Mouse (Mus musculus) forebrain, embryonic 11.5 days (tissue): ENCODE measurements around the gene Olfr1436. TPM values are rescaled to one million over a fixed set of nuclear protein-coding genes. Genes with fewer than 3 reads are reported as not detected.
"Not testable (repeated sequence)": the region's sequence is repeated elsewhere in the genome, so short reads cannot be mapped to it uniquely, and the experiment has no call there.

Experiments used
- ATAC-seq: fragments of 200-750 bp; cut with Nextera tagmentation; replicated peaks from 2 replicates; pipeline ENCODE4 v1.8.0; 2017; ENCODE audit warnings: moderate TSS enrichment; ENCODE audit not compliant: low FRiP score
- DNase-seq: peaks from one replicate; pipeline ENCODE4 v3.0.0-alpha.2; 2017; ENCODE audit warnings: low spot score
- H3K27ac ChIP-seq: fragments of 300-500 bp; sonication (generic); 2 replicates; pipeline ENCODE4 v1.5.1; 2014; ENCODE audit warnings: low read depth, low read length
- H3K27me3 ChIP-seq: fragments of 300-500 bp; sonication (generic); 2 replicates; pipeline ENCODE4 v1.6.1; 2014; ENCODE audit warnings: mild to moderate bottlenecking, low read length, mixed read lengths; ENCODE audit not compliant: control insufficient read depth, insufficient read depth
- H3K36me3 ChIP-seq: fragments of 300-500 bp; sonication (generic); 2 replicates; pipeline ENCODE4 v1.6.1; 2014; ENCODE audit warnings: mild to moderate bottlenecking, low read length, moderate library complexity, mixed read lengths; ENCODE audit not compliant: control insufficient read depth, insufficient read depth
- H3K4me1 ChIP-seq: fragments of 300-500 bp; sonication (generic); replicated peaks from 2 replicates; pipeline ENCODE4 v1.6.1; 2014; ENCODE audit warnings: low read length, mixed read lengths; ENCODE audit not compliant: control insufficient read depth, insufficient read depth
- H3K4me2 ChIP-seq: fragments of 300-500 bp; sonication (generic); 2 replicates; pipeline ENCODE4 v1.6.1; 2014; ENCODE audit warnings: low read depth, mild to moderate bottlenecking, low read length, moderate library complexity, mixed read lengths; ENCODE audit not compliant: severe bottlenecking
- H3K4me3 ChIP-seq: fragments of 300-500 bp; sonication (generic); 2 replicates; pipeline ENCODE4 v1.5.1; 2014; ENCODE audit warnings: low read depth, low read length
- H3K9ac ChIP-seq: fragments of 300-500 bp; sonication (generic); 2 replicates; pipeline ENCODE4 v1.6.1; 2014; ENCODE audit warnings: low read length
- H3K9me3 ChIP-seq: fragments of 300-500 bp; sonication (generic); 2 replicates; pipeline ENCODE4 v1.6.1; 2016; ENCODE audit warnings: low read length, mixed read lengths; ENCODE audit not compliant: control insufficient read depth
- WGBS: fragments of 180-500 bp; shearing (Covaris S2); extraction: QIAGEN DNeasy Blood & Tissue Kit; methylation state at CpG from one replicate; pipeline ENCODE4 v1.1.7; 2014; 5-methylcytosine and 5-hydroxymethylcytosine counted together
- polyA plus RNA-seq: library from polyadenylated mRNA; unstranded; fragments of >200 nt; fragmentation: Nextera tagmentation; extraction: Ambion mirVana; gene quantifications from 2 replicates; pipeline ENCODE4 v1.2.1, GENCODE M21; 2014

The Olfr1436 gene
- polyA plus RNA-seq = not detected in 2 replicates

DNA sequence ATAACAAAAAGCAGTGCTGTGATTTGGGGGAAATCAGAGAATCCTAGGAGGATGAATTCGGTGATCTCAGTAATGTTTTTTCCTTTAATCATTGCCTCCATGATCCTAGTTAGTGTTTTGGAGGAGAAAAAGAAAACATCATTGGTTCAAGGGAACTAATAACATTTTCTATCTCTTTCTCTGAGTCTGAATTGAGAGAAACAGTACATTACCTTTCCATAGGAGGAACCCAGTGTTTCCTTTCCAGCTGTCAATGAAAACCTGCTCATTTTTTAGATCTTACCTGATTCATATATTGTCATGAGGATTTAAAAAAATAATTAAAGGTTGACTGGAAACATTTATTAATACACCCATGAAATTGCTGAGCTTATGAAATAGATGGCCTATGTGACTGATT is at the start of gene Olfr1436:
Gene Olfr1436 (minus strand): TSS at position 101 of the 400 bp plus-strand sequence.
- not testable (repeated sequence) for H3K4me3 ChIP-seq, ATAC-seq, DNase-seq, H3K4me2 ChIP-seq, H3K27ac ChIP-seq, H3K27me3 ChIP-seq, H3K9me3 ChIP-seq, H3K36me3 ChIP-seq, H3K4me1 ChIP-seq, H3K9ac ChIP-seq
- 83% methylated on average over 1 of the region's 1 CpGs for WGBS

DNA sequence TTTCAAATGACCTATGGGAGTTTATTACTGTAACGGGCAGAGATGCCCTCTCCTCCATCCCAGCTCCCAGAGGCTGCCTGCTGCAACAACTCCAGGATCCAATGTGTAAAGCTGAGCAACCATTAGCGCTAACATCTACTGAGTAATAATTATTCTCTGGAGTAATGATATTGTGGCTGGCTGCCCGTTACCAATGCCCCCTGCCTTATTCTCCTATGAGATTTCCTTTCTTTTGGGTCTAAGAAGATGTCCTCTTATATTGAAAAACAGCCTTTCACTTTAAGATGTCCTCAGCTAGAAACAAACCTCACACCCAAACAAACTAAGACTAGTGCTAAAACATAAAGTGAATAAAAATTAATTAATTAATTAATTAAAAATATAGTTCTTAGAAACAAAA is 36.9 kb upstream of the Olfr1436 start, which contains the start of gene Olfr1438-ps1:
Gene Olfr1438-ps1 (minus strand): TSS at position 101 of the 400 bp plus-strand sequence.
- H3K4me3 ChIP-seq = no peak within 1 kb of the TSS
- no peak within 1 kb of the TSS for H3K4me2 ChIP-seq
- H3K9me3 ChIP-seq = no peaks in the 10 kb centered on the region
- H3K36me3 ChIP-seq = no peaks in the 10 kb centered on the region
- no peak within 1 kb of the TSS for H3K27ac ChIP-seq
- no peak for ATAC-seq
- no peaks in the 10 kb centered on the region for H3K27me3 ChIP-seq
- 87% methylated on average over 3 of the region's 3 CpGs for WGBS
- no peak for DNase-seq
- H3K9ac ChIP-seq = no peak within 1 kb of the TSS
- no peaks in the 10 kb centered on the region for H3K4me1 ChIP-seq

DNA sequence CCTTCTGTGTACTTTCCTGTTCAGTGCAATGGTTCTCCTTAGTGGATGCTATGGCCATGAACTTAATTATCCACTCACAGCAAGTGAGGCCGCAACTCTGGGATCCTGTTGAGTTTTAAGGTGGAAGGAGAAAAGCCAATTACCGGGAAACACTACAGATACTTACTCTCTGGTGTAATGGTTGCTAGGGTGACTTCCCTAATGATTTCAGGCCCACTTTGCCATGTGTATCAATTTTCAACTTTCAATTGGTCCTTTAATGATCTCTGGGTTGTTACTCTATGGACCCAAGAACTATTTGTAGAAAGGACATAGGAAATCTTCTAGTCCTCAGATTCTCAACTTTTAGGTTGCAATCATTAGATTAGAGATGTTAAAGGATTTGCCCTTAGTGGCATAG is 26.1 kb upstream of the Olfr1436 start, which contains the start of gene Olfr1437:
Gene Olfr1437 (minus strand): TSS at position 101 of the 400 bp plus-strand sequence.
- Histone ChIP-seq H3K27ac (no peak within 1 kb of the TSS), H3K9ac (no peak within 1 kb of the TSS), H3K4me1 (no peaks in the 10 kb centered on the region), H3K36me3 (no peaks in the 10 kb centered on the region), H3K4me2 (no peak within 1 kb of the TSS), H3K9me3 (no peaks in the 10 kb centered on the region), H3K27me3 (no peaks in the 10 kb centered on the region), H3K4me3 (no peak within 1 kb of the TSS)
- DNase-seq = no peak
- no peak for ATAC-seq
- 87% methylated on average over 2 of the region's 2 CpGs for WGBS

DNA sequence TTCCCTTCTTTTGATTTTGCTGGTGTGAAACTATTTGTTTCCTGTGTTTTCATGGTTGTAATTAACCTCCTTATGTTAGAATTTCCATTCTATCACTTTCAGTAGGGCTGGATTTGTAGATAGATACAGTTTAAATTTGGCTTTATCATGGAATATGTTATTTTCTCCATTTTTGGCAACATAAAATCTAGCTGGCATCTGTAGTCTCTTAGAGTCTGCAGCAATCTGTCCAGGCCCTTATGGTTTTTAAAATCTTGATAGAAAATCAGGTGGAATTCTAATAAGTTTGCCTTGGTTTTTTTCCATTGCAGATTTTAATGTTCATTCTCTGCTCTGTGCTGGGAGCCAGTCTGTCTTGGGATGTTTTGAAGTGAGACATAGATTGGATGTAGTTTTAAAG is 6.0 kb downstream of the Olfr1436 start:
- no peak overlapping the region for H3K27ac ChIP-seq
- no peaks in the 10 kb centered on the region for H3K9me3 ChIP-seq
- H3K4me3 ChIP-seq = no peak overlapping the region
- H3K36me3 ChIP-seq = no peaks in the 10 kb centered on the region
- H3K27me3 ChIP-seq = no peaks in the 10 kb centered on the region
- DNase-seq (no peak), ATAC-seq (no peak)
- H3K4me2 ChIP-seq = no peak overlapping the region
- no peaks in the 10 kb centered on the region for H3K4me1 ChIP-seq
- no peak overlapping the region for H3K9ac ChIP-seq

DNA sequence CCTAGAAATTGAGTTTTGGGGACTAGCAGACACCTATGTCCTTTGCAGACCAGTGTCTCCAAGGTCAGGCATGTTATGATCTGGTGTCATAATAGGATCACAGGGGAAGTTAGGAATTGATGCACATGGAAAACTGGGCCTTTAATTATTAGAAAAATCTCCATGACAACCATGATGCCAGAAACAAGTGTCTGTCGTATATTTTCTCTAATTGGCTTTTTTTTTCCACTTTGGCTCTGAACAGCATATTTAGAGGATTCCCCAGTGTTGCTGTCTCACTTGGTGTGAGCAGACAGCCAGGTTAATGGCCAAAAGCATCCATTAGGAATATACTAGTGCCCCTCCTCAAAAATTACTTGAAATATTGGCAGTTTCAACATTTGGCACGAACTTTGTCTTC is 19.4 kb downstream of the Olfr1436 start, which contains the start of gene Olfr1434:
Gene Olfr1434 (plus strand): TSS at position 301 of the 400 bp plus-strand sequence.
- 77% methylated on average over 2 of the region's 2 CpGs for WGBS
- Histone ChIP-seq H3K9ac (no peak within 1 kb of the TSS), H3K27me3 (no peaks in the 10 kb centered on the region), H3K36me3 (no peaks in the 10 kb centered on the region), H3K9me3 (no peaks in the 10 kb centered on the region), H3K4me3 (no peak within 1 kb of the TSS), H3K4me1 (no peaks in the 10 kb centered on the region), H3K4me2 (no peak within 1 kb of the TSS), H3K27ac (no peak within 1 kb of the TSS)
- no peak for DNase-seq
- no peak for ATAC-seq

DNA sequence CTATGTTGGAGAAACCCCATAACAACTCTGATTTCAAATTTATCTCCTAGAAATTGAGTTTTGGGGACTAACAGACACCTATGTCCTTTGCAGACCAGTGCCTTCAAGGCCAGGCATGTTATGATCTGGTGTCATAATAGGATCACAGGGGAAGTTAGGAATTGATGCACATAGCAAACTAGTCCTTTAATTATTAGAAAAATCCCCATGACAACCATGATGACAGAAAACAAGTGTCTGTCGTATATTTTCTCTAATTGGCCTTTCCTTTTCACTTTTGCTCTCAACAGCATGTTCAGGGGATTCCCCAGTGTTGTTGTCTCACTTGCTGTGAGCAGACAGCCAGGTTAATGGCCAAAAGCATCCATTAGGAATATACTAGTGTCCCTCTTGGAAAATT is 38.2 kb downstream of the Olfr1436 start, which contains the start of gene Olfr235:
Gene Olfr235 (plus strand): TSS at position 301 of the 400 bp plus-strand sequence.
- Histone ChIP-seq H3K27ac (no peak within 1 kb of the TSS), H3K27me3 (no peaks in the 10 kb centered on the region), H3K4me1 (no peaks in the 10 kb centered on the region), H3K36me3 (no peaks in the 10 kb centered on the region), H3K9ac (no peak within 1 kb of the TSS), H3K9me3 (no peaks in the 10 kb centered on the region), H3K4me2 (no peak within 1 kb of the TSS), H3K4me3 (no peak within 1 kb of the TSS)
- no peak for DNase-seq
- 81% methylated on average over 1 of the region's 1 CpGs for WGBS
- no peak for ATAC-seq

Other genes with a start within 250 kb of the Olfr1436 start
- not detected in 2 replicates for gene Olfr1424, start 236.4 kb downstream of the Olfr1436 start, polyA plus RNA-seq
- gene Olfr1425, start 221.4 kb downstream of the Olfr1436 start, polyA plus RNA-seq = not detected in 2 replicates
- gene Olfr1426, start 207.1 kb downstream of the Olfr1436 start, polyA plus RNA-seq = not detected in 2 replicates
- gene Olfr1427, start 195.8 kb downstream of the Olfr1436 start, polyA plus RNA-seq = not detected in 2 replicates
- not detected in 2 replicates for gene Olfr1428, start 183.2 kb downstream of the Olfr1436 start, polyA plus RNA-seq
- not detected in 2 replicates for gene Olfr76, start 175.9 kb downstream of the Olfr1436 start, polyA plus RNA-seq
- not detected in 2 replicates for gene Olfr1555-ps1, start 129.0 kb downstream of the Olfr1436 start, polyA plus RNA-seq
- not detected in 2 replicates for gene Olfr1431, start 98.5 kb downstream of the Olfr1436 start, polyA plus RNA-seq
- not detected in 2 replicates for gene Olfr1432, start 66.5 kb downstream of the Olfr1436 start, polyA plus RNA-seq
- not detected in 2 replicates for gene Olfr262, start 57.5 kb downstream of the Olfr1436 start, polyA plus RNA-seq
- gene Olfr235, start 38.1 kb downstream of the Olfr1436 start, polyA plus RNA-seq = not detected in 2 replicates
- not detected in 2 replicates for gene Olfr1434, start 19.3 kb downstream of the Olfr1436 start, polyA plus RNA-seq
- not detected in 2 replicates for gene Olfr1437, start 26.0 kb upstream of the Olfr1436 start, polyA plus RNA-seq
- gene Olfr1438-ps1, start 36.8 kb upstream of the Olfr1436 start, polyA plus RNA-seq = not detected in 2 replicates
- gene Olfr1440, start 88.1 kb upstream of the Olfr1436 start, polyA plus RNA-seq = not detected in 2 replicates
- gene Olfr1441, start 118.3 kb upstream of the Olfr1436 start, polyA plus RNA-seq = not detected in 2 replicates
- gene Pfpl, start 128.8 kb upstream of the Olfr1436 start, polyA plus RNA-seq = not detected in 2 replicates
- 0.28 and 0.41 TPM in 2 replicates for gene Mpeg1, start 161.6 kb upstream of the Olfr1436 start, polyA plus RNA-seq
- gene Dtx4, start 202.3 kb upstream of the Olfr1436 start, polyA plus RNA-seq = 39.8 and 40.2 TPM in 2 replicates
- 25.0 and 28.7 TPM in 2 replicates for gene Fam111a, start 246.6 kb upstream of the Olfr1436 start, polyA plus RNA-seq